Mouse (Mus musculus): ENCODE data around the gene Arntl. TPM values are rescaled to one million over a fixed set of nuclear protein-coding genes. Genes with fewer than 3 reads are reported as not detected.
A peak's percentile ranks its signal among the peaks of the same experiment; 100 is the strongest.

Arntl gene
- polyA plus RNA-seq, 1 experiment from 2014 or later: 12.4 TPM

DNA sequence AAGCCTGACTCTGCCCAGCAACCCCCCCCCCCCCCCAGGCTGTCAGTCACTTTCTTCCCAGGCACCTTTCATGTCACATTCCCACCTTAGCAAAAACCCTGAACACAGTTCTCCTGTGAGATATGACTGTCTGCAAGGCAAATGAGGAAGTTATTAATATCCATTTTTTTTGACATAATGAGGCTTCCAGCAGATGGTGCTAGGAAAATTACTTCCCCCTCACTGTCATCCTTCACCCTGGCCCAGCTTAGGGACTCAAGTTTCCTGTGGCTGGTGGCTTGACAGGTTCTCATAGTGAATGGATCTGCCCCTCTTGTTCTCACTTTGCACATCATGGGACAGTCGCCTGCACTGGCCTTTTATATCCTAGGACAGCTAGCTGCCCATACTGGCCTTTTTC, 81.9 kb downstream of the Arntl start:
- no peaks in the 10 kb centered on the region for H3K4me1 ChIP-seq (ENCODE audit: control insufficient read depth, insufficient read depth, low read length)
- no peak overlapping the region for H3K27ac ChIP-seq (ENCODE audit: low read length)
- no peak for ATAC-seq (replicated peaks; ENCODE audit: extremely low read depth, insufficient read depth, low FRiP score)
- no peak overlapping the region for H3K4me2 ChIP-seq (ENCODE audit: low read depth, low read length)
- H3K27me3 ChIP-seq (ENCODE audit: control insufficient read depth, insufficient read depth, low read length): no peaks in the 10 kb centered on the region
- H3K9me3 ChIP-seq (replicated peaks; ENCODE audit: control insufficient read depth, low read length): no peaks in the 10 kb centered on the region
- H3K4me3 ChIP-seq (ENCODE audit: low read length): no peak overlapping the region
- WGBS: 79% methylated on average over 1 of the region's 1 CpGs
- H3K9ac ChIP-seq (ENCODE audit: low read length): no peak overlapping the region
- H3K36me3 ChIP-seq (ENCODE audit: control insufficient read depth, insufficient read depth): peaks cover 9% of the 10 kb centered on the region; the same call in 1 of the 2 replicates

DNA sequence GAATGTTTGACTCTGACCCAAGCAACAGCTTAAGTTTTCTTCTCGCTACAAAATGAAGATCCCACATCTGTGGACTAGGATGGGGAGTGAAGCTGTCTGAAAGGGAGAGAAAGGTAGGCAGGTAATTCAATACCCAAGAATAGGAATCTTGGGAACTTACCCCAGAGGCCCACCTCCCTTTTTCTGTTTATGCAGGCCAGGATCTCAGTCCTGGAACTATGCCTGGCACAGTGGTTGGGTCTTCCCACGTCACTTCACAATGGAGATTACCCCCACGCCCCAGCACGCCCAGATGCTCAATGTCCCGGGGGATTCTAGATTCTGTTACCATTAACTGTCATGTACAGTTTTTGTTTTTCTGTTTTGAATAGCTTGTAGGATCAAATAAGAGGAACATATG, 84.5 kb downstream of the Arntl start:
- peaks cover 5% of the 10 kb centered on the region; the same call in 1 of the 2 replicates for H3K4me1 ChIP-seq (ENCODE audit: control insufficient read depth, insufficient read depth, low read length)
- 83% methylated on average over 5 of the region's 5 CpGs for WGBS

DNA sequence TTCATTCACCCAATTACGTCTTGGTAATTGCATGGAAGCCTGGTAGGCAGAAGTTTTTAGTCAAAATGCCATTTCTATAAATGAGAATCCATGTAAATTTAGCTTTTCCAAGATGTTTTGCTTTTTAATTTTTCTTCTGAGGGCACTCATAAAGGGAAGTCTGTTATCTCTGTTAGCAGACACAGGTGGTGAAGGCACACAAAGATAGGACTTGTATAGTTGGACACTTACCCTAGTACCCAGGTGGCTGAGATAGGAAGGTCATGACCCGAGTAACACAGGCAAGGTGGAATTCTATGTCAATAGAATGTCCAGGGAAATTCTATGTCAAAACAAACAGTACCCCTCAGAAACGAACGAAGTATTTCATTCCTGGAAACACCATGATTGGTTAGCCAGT, 84.9 kb downstream of the Arntl start:
- 69% methylated on average over 4 of the region's 4 CpGs for WGBS
- H3K27me3 ChIP-seq (ENCODE audit: control insufficient read depth, insufficient read depth, low read length): no peaks in the 10 kb centered on the region
- no peak for ATAC-seq (replicated peaks; ENCODE audit: extremely low read depth, insufficient read depth, low FRiP score)
- H3K9ac ChIP-seq (ENCODE audit: low read length): no peak overlapping the region
- peaks cover 5% of the 10 kb centered on the region; the same call in 1 of the 2 replicates for H3K4me1 ChIP-seq (ENCODE audit: control insufficient read depth, insufficient read depth, low read length)
- H3K9me3 ChIP-seq (replicated peaks; ENCODE audit: control insufficient read depth, low read length): no peaks in the 10 kb centered on the region
- no peak overlapping the region for H3K4me2 ChIP-seq (ENCODE audit: low read depth, low read length)
- no peak overlapping the region for H3K4me3 ChIP-seq (ENCODE audit: low read length)
- no peak overlapping the region for H3K27ac ChIP-seq (ENCODE audit: low read length)
- 0 out of 2 replicates have a peak, but pooled peaks cover 3% of the 10 kb centered on the region for H3K36me3 ChIP-seq (ENCODE audit: control insufficient read depth, insufficient read depth)

More for the DNA sequence above, 84.5 kb downstream of the Arntl start:
- H3K4me2 ChIP-seq (ENCODE audit: low read depth, low read length): no peak overlapping the region
- no peak for ATAC-seq (replicated peaks; ENCODE audit: extremely low read depth, insufficient read depth, low FRiP score)
- H3K27me3 ChIP-seq (ENCODE audit: control insufficient read depth, insufficient read depth, low read length): no peaks in the 10 kb centered on the region
- H3K4me3 ChIP-seq (ENCODE audit: low read length): no peak overlapping the region
- 0 out of 2 replicates have a peak, but pooled peaks cover 3% of the 10 kb centered on the region for H3K36me3 ChIP-seq (ENCODE audit: control insufficient read depth, insufficient read depth)
- no peak overlapping the region for H3K9ac ChIP-seq (ENCODE audit: low read length)
- no peak overlapping the region for H3K27ac ChIP-seq (ENCODE audit: low read length)
- no peaks in the 10 kb centered on the region for H3K9me3 ChIP-seq (replicated peaks; ENCODE audit: control insufficient read depth, low read length)

DNA sequence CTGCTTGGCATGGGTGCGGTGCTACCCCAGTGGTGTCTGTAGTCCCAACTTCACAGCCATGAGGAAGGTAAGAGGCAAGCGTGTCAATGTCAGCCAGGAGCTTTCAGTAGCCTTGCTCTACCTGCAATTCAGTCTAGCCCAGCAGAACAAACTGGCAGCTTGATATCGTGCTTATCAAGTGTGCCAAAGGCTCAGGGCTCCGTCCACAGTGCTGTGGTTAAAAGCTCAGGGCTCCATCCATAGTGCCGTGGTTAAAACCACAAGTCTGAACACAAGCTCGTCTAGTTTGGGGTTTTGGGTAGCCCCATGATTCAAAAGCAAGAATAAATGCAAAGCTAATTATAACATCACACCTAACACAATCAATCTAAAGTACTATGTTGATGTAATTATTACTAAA, 87.3 kb downstream of the Arntl start:
- no peaks in the 10 kb centered on the region for H3K9me3 ChIP-seq (replicated peaks; ENCODE audit: control insufficient read depth, low read length)

DNA sequence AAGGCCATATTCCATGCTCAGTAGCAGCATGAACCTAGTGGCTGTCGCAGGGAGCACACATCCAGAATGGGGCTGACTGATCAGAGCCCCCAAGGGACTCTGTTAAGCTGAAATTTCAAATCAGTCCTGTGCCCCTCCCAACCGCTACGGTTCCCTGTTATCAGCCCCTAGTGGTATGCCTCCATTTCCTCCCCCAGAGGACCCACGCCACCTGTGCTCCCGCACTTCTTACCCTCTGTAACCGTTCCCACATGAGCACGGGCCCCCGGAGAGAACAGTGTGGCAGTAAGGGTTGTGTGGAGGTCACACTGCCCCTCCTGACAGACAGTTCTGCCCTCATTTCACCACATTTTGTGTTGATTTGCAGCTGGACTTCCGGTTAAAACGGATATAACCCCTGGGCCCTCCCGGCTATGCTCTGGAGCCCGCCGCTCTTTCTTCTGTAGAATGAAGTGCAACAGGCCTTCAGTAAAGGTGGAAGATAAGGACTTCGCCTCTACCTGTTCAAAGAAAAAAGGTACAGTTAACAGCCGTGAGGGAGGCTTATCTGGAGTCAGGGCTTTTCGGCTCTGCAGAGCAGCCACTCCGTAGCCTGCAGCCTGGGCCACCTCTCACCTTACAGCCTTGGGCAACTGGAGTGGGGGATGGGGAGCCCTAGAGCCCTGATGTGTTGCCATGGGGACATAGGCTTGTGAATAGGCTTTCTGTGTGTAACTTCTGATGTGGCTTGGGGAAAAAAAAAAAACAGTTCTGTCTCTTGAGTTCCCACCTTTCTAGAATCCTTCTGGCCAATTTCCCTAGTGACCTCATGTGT, 88.0 kb downstream of the Arntl start:
- peak; percentile 69 for ATAC-seq (replicated peaks; ENCODE audit: extremely low read depth, insufficient read depth, low FRiP score)
- 27% methylated on average over 17 of the region's 17 CpGs for WGBS
- H3K4me2 ChIP-seq (ENCODE audit: low read depth, low read length): peak overlapping the region; percentile 22
- peaks cover 6% of the 10 kb centered on the region; the same call in 1 of the 2 replicates for H3K36me3 ChIP-seq (ENCODE audit: control insufficient read depth, insufficient read depth)
- peaks cover 5% of the 10 kb centered on the region; the same call in 1 of the 2 replicates for H3K4me1 ChIP-seq (ENCODE audit: control insufficient read depth, insufficient read depth, low read length)
- no peaks in the 10 kb centered on the region for H3K9me3 ChIP-seq (replicated peaks; ENCODE audit: control insufficient read depth, low read length)
- no peaks in the 10 kb centered on the region for H3K27me3 ChIP-seq (ENCODE audit: control insufficient read depth, insufficient read depth, low read length)
- H3K27ac ChIP-seq (ENCODE audit: low read length): peak overlapping the region; percentile 26
- peak overlapping the region; percentile 15; the same call in 1 of the 2 replicates for H3K4me3 ChIP-seq (ENCODE audit: low read length)
- H3K9ac ChIP-seq (ENCODE audit: low read length): no peak overlapping the region

More for the DNA sequence above, 87.3 kb downstream of the Arntl start:
- H3K36me3 ChIP-seq (ENCODE audit: control insufficient read depth, insufficient read depth): peaks cover 6% of the 10 kb centered on the region; the same call in 1 of the 2 replicates
- no peak for ATAC-seq (replicated peaks; ENCODE audit: extremely low read depth, insufficient read depth, low FRiP score)
- H3K27ac ChIP-seq (ENCODE audit: low read length): peak overlapping the region; percentile 44; the same call in 1 of the 2 replicates
- no peak overlapping the region for H3K9ac ChIP-seq (ENCODE audit: low read length)
- H3K4me1 ChIP-seq (ENCODE audit: control insufficient read depth, insufficient read depth, low read length): peaks cover 5% of the 10 kb centered on the region; the same call in 1 of the 2 replicates
- H3K4me3 ChIP-seq (ENCODE audit: low read length): no peak overlapping the region
- H3K4me2 ChIP-seq (ENCODE audit: low read depth, low read length): peak overlapping the region; percentile 22; the same call in 1 of the 2 replicates
- WGBS: 78% methylated on average over 6 of the region's 6 CpGs
- no peaks in the 10 kb centered on the region for H3K27me3 ChIP-seq (ENCODE audit: control insufficient read depth, insufficient read depth, low read length)

DNA sequence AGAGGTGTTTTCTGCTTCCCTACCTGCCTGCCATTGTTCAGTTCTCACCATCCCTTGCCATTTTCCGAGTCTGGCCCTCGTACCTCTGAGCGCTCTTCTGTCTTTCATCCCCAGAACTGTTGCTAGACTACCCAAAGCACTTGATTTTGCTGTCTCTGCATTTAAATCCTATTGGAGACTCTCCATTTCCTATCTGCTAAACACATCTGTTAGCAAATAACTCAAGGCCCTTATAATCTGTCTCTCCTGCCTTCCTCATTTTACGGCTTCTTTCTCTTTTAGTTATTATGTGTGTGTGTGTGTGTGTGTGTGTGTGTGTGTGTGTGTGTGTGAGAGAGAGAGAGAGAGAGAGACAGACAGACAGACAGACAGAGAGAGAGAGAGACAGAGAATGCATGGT, 90.5 kb downstream of the Arntl start:
- 85% methylated on average over 4 of the region's 4 CpGs for WGBS
- Histone ChIP-seq H3K9ac (ENCODE audit: low read length) (no peak overlapping the region), H3K36me3 (ENCODE audit: control insufficient read depth, insufficient read depth) (peaks cover 14% of the 10 kb centered on the region)

DNA sequence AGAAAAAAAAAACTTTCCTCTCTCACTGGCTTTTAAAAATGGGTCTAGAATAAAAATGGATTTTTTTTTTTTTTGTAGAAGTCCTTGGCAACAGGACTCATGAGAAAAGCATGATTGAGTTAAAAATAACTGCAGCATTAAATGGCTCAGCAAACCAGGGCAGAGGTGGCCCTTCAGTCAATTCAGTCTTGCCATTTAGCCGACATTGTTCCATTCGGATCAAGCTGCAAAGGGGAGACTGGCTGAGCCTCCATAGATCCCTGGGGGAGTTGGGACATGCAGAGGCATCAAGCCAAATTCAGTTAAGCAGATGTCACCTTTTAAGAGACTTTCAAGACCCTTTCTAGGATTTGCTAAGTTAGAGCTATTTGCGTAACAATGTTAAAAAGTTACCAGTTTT, 102.9 kb downstream of the Arntl start:
- Histone ChIP-seq H3K4me3 (ENCODE audit: low read length) (no peak overlapping the region), H3K4me1 (ENCODE audit: control insufficient read depth, insufficient read depth, low read length) (peaks cover 2% of the 10 kb centered on the region; the same call in 1 of the 2 replicates), H3K27me3 (ENCODE audit: control insufficient read depth, insufficient read depth, low read length) (no peaks in the 10 kb centered on the region), H3K4me2 (ENCODE audit: low read depth, low read length) (no peak overlapping the region), H3K9me3 (replicated peaks; ENCODE audit: control insufficient read depth, low read length) (no peaks in the 10 kb centered on the region), H3K9ac (ENCODE audit: low read length) (no peak overlapping the region), H3K27ac (ENCODE audit: low read length) (no peak overlapping the region), H3K36me3 (ENCODE audit: control insufficient read depth, insufficient read depth) (peaks cover 13% of the 10 kb centered on the region; the same call in 1 of the 2 replicates)
- ATAC-seq (replicated peaks; ENCODE audit: extremely low read depth, insufficient read depth, low FRiP score): no peak
- WGBS: 68% methylated on average over 3 of the region's 3 CpGs

More for the DNA sequence above, 90.5 kb downstream of the Arntl start:
- Histone ChIP-seq H3K4me1 (ENCODE audit: control insufficient read depth, insufficient read depth, low read length) (peaks cover 5% of the 10 kb centered on the region; the same call in 1 of the 2 replicates), H3K9me3 (replicated peaks; ENCODE audit: control insufficient read depth, low read length) (no peaks in the 10 kb centered on the region), H3K27ac (ENCODE audit: low read length) (no peak overlapping the region), H3K4me2 (ENCODE audit: low read depth, low read length) (no peak overlapping the region), H3K27me3 (ENCODE audit: control insufficient read depth, insufficient read depth, low read length) (no peaks in the 10 kb centered on the region), H3K4me3 (ENCODE audit: low read length) (no peak overlapping the region)
- ATAC-seq (replicated peaks; ENCODE audit: extremely low read depth, insufficient read depth, low FRiP score): no peak

DNA sequence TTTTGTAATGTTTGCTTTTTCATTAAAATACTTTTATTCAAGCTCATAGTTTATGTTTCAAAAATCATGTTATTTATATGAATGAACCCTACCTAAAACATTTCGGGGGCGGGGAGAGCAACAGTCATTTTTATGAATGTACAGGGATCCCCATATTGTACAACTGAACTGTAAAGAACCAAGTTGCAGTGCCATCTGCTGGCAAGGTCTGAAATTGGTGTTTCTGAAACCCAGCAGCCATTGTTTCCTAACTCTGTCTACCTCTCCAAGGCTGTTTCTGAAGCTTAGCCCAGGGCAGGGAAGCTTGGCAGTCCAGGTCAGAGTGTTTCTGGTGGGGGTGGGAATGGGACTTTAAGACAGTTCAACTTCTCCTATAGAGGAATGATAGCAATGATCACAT, 104.5 kb downstream of the Arntl start:
- 12% methylated on average over 2 of the region's 2 CpGs for WGBS
- H3K9me3 ChIP-seq (replicated peaks; ENCODE audit: control insufficient read depth, low read length): no peaks in the 10 kb centered on the region

DNA sequence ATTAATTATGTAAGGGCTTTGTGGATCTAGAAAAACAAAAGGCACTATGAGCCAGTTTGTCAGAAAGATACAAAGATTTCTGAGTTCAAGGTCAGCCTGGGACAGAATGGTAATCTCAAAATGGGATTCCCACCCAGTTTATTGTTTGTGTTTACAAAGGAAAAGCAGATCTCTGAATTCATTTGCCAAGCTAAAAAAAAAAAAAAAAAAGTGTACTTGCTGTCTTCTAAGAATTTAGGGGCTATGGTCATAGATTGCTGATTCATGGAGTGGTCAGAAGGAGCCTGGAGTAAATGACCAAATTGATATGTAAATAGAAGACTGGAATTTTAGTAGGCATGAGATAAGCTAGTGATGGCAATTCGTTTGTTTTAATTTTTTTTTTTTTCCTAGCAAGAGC, 112.9 kb downstream of the Arntl start:
- H3K27ac ChIP-seq (ENCODE audit: low read length): no peak overlapping the region
- no peak for ATAC-seq (replicated peaks; ENCODE audit: extremely low read depth, insufficient read depth, low FRiP score)
- no peaks in the 10 kb centered on the region for H3K4me1 ChIP-seq (ENCODE audit: control insufficient read depth, insufficient read depth, low read length)
- no peak overlapping the region for H3K9ac ChIP-seq (ENCODE audit: low read length)
- no peaks in the 10 kb centered on the region for H3K36me3 ChIP-seq (ENCODE audit: control insufficient read depth, insufficient read depth)
- 55% methylated on average over 1 of the region's 1 CpGs for WGBS
- H3K9me3 ChIP-seq (replicated peaks; ENCODE audit: control insufficient read depth, low read length): no peaks in the 10 kb centered on the region
- no peak overlapping the region for H3K4me2 ChIP-seq (ENCODE audit: low read depth, low read length)
- H3K4me3 ChIP-seq (ENCODE audit: low read length): no peak overlapping the region
- no peaks in the 10 kb centered on the region for H3K27me3 ChIP-seq (ENCODE audit: control insufficient read depth, insufficient read depth, low read length)

More for the DNA sequence above, 104.5 kb downstream of the Arntl start:
- no peaks in the 10 kb centered on the region for H3K4me1 ChIP-seq (ENCODE audit: control insufficient read depth, insufficient read depth, low read length)
- H3K36me3 ChIP-seq (ENCODE audit: control insufficient read depth, insufficient read depth): peaks cover 10% of the 10 kb centered on the region; the same call in 1 of the 2 replicates
- H3K27me3 ChIP-seq (ENCODE audit: control insufficient read depth, insufficient read depth, low read length): no peaks in the 10 kb centered on the region
- H3K27ac ChIP-seq (ENCODE audit: low read length): no peak overlapping the region
- peak; percentile 37; the same call in 1 of the 2 replicates for ATAC-seq (replicated peaks; ENCODE audit: extremely low read depth, insufficient read depth, low FRiP score)
- no peak overlapping the region for H3K4me3 ChIP-seq (ENCODE audit: low read length)
- H3K9ac ChIP-seq (ENCODE audit: low read length): no peak overlapping the region
- H3K4me2 ChIP-seq (ENCODE audit: low read depth, low read length): no peak overlapping the region

All from heart, embryonic 16.5 days (tissue).